Mouse (Mus musculus): ENCODE data around the gene Hnrnpu. TPM values are rescaled to one million over a fixed set of nuclear protein-coding genes. Genes with fewer than 3 reads are reported as not detected.
"Not testable (repeated sequence)": the region's sequence is repeated elsewhere in the genome, so short reads cannot be mapped to it uniquely, and the experiment has no call there.

Gene Hnrnpu
- polyA plus RNA-seq, 1 experiment from 2014 or later, result 455 TPM

GRCm38 (mm10) chr1:178283946-178284720 lies 53.5 kb downstream of the Hnrnpu start:
- H3K4me1 ChIP-seq, result no peaks in the 10 kb centered on the region
- no peak overlapping the region for H3K4me3 ChIP-seq
- no peak for DNase-seq (ENCODE audit: low spot score)
- H3K9me3 ChIP-seq, result 0 out of 2 replicates have a peak, but pooled peaks cover 6% of the 10 kb centered on the region
- no peaks in the 10 kb centered on the region for H3K27me3 ChIP-seq (replicated peaks; ENCODE audit: low read depth, poor library complexity, severe bottlenecking)
- 65% methylated on average over 2 of the region's 2 CpGs for WGBS
- no peak overlapping the region for H3K27ac ChIP-seq (replicated peaks)
- no peaks in the 10 kb centered on the region for H3K36me3 ChIP-seq (replicated peaks)

- not testable (repeated sequence) for H3K9me3 ChIP-seq; H3K27ac ChIP-seq (replicated peaks); H3K4me3 ChIP-seq; H3K4me1 ChIP-seq; DNase-seq (ENCODE audit: low spot score); H3K36me3 ChIP-seq (replicated peaks); H3K27me3 ChIP-seq (replicated peaks; ENCODE audit: low read depth, poor library complexity, severe bottlenecking)
- 88% methylated on average over 3 of the region's 3 CpGs for WGBS
These were observed 54.3 kb downstream of the Hnrnpu start for GRCm38 (mm10) chr1:178283314-178283713.

DNA sequence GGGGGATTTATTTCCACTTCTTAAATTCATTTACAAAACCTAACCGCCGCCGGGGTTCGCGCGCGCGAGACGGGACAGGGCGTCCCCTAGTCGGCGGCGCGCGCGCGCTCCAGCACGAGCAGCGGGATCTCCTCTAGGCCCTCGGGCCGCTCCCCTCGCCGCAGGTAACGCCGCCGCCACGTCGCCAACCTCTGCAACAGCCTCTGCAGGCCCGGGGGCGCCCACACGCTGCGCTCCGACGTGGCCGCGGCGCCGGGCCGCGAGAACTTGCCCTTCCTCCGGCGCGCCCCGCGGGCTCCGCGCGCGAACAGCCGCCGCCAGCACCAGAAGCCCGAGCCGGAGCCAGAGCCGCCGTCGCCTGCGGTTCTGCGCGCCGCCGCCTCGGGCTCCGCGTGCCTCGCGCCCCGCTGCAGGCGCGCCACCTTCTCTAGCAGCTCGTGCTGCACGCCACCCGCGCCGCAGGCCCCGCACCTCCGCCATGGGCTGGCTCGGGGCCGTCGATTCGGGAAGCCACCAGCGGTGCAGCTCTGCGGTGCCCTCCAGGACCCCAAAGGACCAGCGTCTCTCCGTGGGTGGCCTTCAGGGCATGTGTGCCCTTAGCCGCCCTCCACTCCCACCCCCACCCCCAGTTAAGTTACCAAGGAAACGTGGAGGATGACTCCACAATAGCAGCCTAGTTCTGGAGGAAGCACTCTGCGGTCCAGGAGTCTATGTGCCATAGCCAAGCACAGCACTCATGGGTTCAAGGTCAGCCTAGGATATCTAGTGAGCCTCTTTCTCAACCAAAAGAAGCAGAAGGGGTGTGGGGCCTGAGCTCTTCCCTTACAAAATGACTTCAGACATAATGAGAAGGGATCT lies 61.3 kb downstream of the Hnrnpu start:
- Histone ChIP-seq H3K9me3 (peaks cover 3% of the 10 kb centered on the region; the same call in 1 of the 2 replicates), H3K4me1 (peaks cover 14% of the 10 kb centered on the region), H3K36me3 (replicated peaks) (no peaks in the 10 kb centered on the region), H3K4me3 (peak overlapping the region; percentile 75), H3K27me3 (replicated peaks; ENCODE audit: low read depth, poor library complexity, severe bottlenecking) (peaks cover 30% of the 10 kb centered on the region), H3K27ac (replicated peaks) (peak overlapping the region; percentile 92)
- 1% methylated on average over 87 of the region's 87 CpGs for WGBS
- peak; percentile 80 for DNase-seq (ENCODE audit: low spot score)

DNA sequence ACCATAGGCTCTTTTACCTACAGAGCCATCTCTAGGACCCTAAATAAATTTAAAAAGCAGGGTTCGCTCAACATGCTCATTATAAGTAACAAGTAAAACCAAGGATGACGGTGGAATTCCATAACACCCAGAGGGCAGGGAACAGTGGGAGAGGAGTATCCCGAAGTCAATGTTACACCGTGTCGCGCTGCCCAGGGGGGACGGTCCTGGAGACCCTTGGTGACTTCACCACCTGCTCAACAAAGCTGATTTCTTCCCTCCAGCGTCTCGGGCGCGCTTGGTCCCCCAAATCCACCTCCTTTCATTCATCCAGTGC lies 61.9 kb downstream of the Hnrnpu start:
- peak overlapping the region; percentile 92 for H3K27ac ChIP-seq (replicated peaks)
- DNase-seq (ENCODE audit: low spot score), result no peak
- H3K4me3 ChIP-seq, result peak overlapping the region; percentile 75
- H3K27me3 ChIP-seq (replicated peaks; ENCODE audit: low read depth, poor library complexity, severe bottlenecking), result peaks cover 30% of the 10 kb centered on the region
- no peaks in the 10 kb centered on the region for H3K36me3 ChIP-seq (replicated peaks)
- H3K9me3 ChIP-seq, result peaks cover 3% of the 10 kb centered on the region; the same call in 1 of the 2 replicates
- H3K4me1 ChIP-seq, result peaks cover 14% of the 10 kb centered on the region
- WGBS, result 7% methylated on average over 11 of the region's 11 CpGs

DNA sequence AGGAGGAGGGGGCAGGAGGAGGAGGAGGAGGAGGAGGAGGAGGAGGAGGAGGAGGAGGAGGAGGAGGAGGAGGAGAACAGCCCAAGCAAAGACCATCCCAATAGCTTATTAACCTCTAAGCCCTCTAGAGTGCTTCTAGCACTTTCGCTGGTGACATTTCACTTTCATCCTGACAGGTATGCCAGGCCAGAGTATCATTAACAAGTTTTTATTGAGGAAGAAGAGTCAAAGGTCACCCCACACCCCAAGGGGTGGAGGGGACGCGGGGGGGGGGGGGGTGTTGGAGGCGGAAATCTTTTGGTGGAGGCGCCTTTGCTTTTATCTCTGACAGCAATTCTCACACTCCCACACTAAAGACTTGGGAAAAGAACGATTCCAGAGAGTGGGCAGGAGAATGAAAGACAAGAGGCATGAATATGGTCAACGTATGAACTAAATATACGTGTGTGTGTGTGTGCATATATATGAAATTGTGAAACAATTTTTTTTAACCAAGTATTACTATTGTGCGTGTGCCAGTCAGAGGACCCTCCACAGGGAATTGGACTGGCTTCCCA lies 62.3 kb downstream of the Hnrnpu start:
- Histone ChIP-seq H3K4me3 (peak overlapping the region; percentile 75), H3K27ac (replicated peaks) (no peak overlapping the region), H3K9me3 (peaks cover 3% of the 10 kb centered on the region; the same call in 1 of the 2 replicates), H3K36me3 (replicated peaks) (no peaks in the 10 kb centered on the region), H3K27me3 (replicated peaks; ENCODE audit: low read depth, poor library complexity, severe bottlenecking) (peaks cover 30% of the 10 kb centered on the region), H3K4me1 (peaks cover 14% of the 10 kb centered on the region)
- no peak for DNase-seq (ENCODE audit: low spot score)
- WGBS, result 57% methylated on average over 9 of the region's 9 CpGs

Small RNA genes within 50 kb of the gene (microRNA-seq; reads per million reads assigned to microRNA genes)
- gene Gm27458, result not detected

Other genes starting within 250 kb of the Hnrnpu start
- gene Desi2, start 150.4 kb downstream of the Hnrnpu start, polyA plus RNA-seq (2016; fragmentation: Nextera tagmentation; extraction: Ambion mirVana), result 14.9 and 17.3 TPM in 2 replicates
- gene Cox20, start 18.7 kb downstream of the Hnrnpu start, polyA plus RNA-seq (2016; fragmentation: Nextera tagmentation; extraction: Ambion mirVana), result 72.9 and 76.9 TPM in 2 replicates
- gene Efcab2, start 68.3 kb upstream of the Hnrnpu start, polyA plus RNA-seq (2016; fragmentation: Nextera tagmentation; extraction: Ambion mirVana), result 4.6 and 5.5 TPM in 2 replicates
- 9.0 and 10.2 TPM in 2 replicates for gene Kif26b, start 191.3 kb upstream of the Hnrnpu start, polyA plus RNA-seq (2016; fragmentation: Nextera tagmentation; extraction: Ambion mirVana)